Mouse (Mus musculus) adrenal gland, postnatal 4 days (tissue): ENCODE measurements around the gene Smap2. TPM values are rescaled to one million over a fixed set of nuclear protein-coding genes. Genes with fewer than 3 reads are reported as not detected.

Experiments
- DNase-seq, 2 experiments: peaks; one replicate each; pipeline ENCODE4 v3.0.0; 2021 to 2022; ENCODE audit warnings: low spot score in 2 of 2, mixed read lengths in 2 of 2
- total RNA-seq, 2 experiments: library from RNA; stranded (reverse); gene quantifications; 2 replicates each; pipeline ENCODE4 v1.2.3; 2021

The Smap2 gene
- total RNA-seq, 2 experiments from 2014 or later, result 39.4 to 41.5 TPM

GRCm38 (mm10) chr4:120978221-120978620, 38.8 kb downstream of the Smap2 start:
- DNase-seq, result no peak

GRCm38 (mm10) chr4:120975428-120975734, 41.7 kb downstream of the Smap2 start:
- DNase-seq, result no peak

GRCm38 (mm10) chr4:120974711-120975427, 42.2 kb downstream of the Smap2 start:
- DNase-seq, result no peak

DNA sequence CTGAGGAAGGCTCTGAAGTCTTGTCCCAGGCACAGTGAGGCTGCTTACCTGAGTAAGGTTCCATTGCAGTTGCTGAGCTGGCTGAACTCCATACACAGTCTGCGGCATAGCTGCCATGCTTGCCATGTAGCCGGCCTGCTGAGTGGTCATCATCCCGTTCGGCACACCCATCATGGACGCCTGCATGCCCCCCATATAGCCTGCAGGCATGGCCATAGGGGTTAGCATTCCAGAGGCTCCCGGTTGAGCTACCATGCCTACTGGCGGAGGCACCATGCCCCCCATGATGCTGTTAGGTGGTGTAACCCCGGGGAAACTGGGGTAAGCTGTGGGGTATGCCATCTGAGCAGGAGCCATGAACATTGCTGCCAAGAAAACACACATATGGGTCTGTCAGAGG, 45.2 kb downstream of the Smap2 start:
- no peak for DNase-seq

- DNase-seq, result peak in 1 of 2 experiments; percentile 14
Measured at GRCm38 (mm10) chr4:120969382-120970146, 47.5 kb downstream of the Smap2 start.

DNA sequence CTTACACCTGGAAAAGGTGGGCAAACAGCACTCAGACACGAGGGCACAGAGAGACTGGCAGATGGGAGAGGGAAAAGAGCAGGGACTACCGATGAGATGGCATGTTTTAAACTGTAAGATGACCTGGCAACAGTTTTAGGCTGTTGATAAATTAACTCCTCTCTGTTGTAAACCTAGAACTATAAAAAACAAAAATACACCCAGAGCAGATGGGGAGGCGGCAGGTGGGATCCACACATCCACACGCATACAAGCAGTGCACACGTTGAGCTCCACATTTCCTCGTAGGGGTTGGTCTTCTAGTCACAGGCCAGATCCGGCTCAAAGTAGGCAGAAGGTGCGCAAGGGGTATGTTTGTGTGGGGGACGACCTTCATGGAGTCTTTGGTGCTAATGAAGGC, 48.6 kb downstream of the Smap2 start:
- no peak for DNase-seq

DNA sequence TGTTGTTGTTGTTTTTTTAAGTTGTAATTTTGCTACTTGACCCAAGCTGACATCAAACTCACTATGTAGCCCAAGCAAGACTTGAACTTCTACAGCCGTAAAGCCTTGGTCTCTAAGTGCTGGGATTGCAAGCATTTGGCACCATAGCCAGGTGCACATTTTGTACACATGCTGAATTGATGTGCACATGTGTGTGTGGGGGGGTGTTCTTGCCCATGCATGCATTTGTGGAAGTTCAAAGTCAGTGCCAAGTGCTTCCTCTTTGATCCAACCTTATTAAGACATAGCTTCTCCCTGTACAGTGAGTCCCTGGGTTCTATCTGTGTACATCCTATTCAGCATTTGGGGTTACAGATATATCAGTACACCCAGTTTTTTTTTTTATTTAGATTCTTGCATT, 61.5 kb downstream of the Smap2 start:
- DNase-seq, result no peak

DNA sequence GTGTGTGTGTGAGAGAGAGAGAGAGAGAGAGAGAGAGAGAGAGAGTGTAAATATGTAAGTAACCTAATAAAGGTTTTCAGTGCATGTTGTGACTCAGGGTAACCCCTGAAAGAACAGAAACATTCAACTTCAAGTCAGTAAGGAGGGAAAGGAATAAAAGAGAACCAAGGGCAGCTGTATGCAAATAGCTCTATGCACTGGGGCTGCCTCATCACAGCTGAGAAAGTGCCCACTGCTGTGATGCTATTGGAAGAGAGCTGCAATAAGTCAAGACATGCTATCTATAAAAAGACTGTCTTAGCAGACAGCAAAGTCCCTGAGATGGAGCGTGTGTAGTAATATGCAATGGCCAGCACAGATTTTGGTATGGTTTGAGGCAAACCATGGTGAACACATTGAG, 63.4 kb downstream of the Smap2 start:
- no peak for DNase-seq

DNA sequence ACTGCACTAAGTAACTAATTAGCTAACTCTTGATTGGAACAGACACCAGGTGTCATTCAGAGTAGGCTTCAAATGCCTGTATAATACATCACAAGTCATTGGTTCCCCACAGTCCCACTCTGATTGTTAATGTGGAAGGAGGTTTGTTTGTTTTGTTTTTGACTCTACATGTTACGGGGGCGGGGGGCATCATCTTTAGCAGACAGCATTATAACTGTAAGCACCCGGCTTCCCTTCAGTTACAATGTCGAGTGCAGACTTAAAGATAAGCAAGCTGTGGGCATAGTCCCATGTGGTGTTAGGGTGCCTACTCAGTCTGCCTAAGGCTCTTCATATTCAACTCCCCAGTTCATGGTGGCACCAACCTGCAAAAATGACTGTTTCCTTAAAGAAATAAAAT, 64.0 kb downstream of the Smap2 start:
- DNase-seq, result no peak

GRCm38 (mm10) chr4:120952163-120952562, 64.9 kb downstream of the Smap2 start:
- DNase-seq, result no peak

DNA sequence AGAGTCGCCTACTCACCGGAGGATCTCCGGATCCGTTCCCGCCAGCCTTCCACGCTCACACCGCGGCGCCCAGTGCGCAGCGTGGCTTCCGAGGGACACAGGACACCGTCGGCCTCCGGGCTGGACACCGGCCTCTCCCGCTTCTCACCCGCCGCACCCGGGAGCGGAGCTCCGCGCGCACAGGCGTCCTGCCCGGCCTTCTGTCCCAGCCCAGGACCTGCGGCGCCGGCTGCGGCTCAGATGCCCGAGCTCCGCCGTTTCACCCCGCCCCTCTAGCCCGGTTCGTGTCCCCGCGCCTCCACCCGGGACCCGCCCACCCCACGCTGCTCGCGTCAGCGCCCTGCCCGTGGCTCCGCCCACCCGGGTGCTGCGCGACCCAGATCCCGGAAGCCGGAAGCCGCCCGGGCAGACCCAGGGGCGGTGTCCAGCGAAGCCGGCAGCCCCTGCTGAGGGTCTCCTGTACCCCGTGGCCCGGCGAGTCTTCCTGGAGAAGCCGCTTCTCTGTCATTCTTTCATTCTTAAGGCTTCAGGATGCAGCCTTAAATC, 65.5 kb downstream of the Smap2 start, which contains the start of gene Zfp69:
Gene Zfp69 (minus strand): TSS at position 272 of the 546 bp plus-strand sequence.
- peak; percentile 82 to 84 for DNase-seq

- no peak for DNase-seq
Measured at GRCm38 (mm10) chr4:120950763-120951427, 66.2 kb downstream of the Smap2 start.

DNA sequence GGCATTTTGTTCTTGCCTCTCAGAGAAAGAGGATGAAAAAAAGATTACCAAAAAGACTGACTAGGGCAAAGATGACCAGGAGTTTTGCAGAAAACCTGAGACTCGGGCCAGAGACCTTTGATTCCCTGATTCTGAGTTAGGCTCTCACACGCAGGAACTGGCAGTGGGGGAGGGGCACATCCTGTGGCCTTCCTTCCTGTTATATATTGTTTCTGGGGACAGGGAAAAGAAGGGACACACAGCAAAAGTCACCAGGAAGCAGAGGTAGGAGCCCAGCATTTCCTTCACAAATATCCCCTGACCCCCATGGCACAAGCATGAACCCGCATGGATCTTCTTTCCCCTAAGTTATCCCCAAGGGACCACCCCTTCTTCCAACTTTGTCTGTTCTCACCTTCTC, 68.1 kb downstream of the Smap2 start:
- DNase-seq, result no peak

DNA sequence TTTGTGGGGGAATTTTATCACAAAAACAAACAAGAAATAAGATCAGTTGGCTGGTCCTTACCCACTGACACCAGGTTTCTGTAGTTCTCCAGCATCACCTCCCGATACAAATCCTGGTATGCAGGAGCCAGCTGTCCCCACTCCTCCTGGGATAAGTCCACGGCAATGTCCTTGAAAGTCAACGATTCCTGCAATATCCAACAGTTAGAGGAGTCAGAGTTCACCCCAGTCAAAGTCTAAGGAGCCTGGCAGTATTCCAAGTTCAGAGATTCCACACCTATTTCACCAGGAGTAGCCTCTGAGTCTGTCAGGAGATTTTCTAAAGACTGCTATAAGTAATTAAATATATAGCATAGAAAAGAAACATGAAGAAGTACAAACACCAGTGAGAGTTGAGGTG, 82.0 kb downstream of the Smap2 start:
- DNase-seq, result no peak

- no peak for DNase-seq
Measured at GRCm38 (mm10) chr4:120930736-120931135, 86.3 kb downstream of the Smap2 start.

DNA sequence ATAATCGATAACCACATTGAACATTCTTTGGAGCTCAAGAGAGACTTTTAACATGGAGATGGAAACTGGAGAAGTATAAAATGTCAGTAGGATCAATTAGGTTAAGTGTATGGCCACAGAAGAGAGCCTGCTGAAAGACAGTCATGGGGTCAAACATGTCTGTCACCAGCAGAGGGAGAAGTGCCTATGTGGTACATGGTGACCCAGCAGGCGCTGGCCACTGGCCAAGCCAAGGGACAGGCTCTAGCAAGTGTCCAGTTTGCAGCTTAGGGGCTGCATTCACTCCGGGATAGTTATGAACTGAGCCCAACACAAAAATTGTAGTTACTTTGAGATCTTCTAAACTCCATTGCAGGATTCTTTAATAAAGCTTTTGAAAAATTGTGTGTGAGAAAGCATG, 88.4 kb downstream of the Smap2 start:
- no peak for DNase-seq

DNA sequence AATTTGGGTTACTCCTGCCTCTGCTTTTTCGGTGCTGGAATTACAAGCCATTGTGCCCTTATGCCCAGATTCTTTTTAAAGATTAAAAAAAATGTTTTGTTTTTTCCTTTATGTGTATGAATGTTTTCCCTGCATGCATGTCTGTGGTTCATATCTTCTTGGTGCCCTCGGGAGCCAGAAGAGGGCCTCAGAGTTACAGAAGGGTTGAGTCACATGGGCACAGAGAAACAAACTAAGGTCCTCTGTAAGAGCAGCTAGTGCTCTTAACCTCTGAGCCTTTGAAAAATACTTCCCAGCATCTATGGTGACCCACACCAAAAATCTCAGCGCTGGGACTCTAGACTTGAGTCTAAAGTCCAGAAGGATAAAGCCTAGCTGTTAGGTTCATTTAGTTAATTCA, 91.7 kb downstream of the Smap2 start:
- DNase-seq, result no peak

DNA sequence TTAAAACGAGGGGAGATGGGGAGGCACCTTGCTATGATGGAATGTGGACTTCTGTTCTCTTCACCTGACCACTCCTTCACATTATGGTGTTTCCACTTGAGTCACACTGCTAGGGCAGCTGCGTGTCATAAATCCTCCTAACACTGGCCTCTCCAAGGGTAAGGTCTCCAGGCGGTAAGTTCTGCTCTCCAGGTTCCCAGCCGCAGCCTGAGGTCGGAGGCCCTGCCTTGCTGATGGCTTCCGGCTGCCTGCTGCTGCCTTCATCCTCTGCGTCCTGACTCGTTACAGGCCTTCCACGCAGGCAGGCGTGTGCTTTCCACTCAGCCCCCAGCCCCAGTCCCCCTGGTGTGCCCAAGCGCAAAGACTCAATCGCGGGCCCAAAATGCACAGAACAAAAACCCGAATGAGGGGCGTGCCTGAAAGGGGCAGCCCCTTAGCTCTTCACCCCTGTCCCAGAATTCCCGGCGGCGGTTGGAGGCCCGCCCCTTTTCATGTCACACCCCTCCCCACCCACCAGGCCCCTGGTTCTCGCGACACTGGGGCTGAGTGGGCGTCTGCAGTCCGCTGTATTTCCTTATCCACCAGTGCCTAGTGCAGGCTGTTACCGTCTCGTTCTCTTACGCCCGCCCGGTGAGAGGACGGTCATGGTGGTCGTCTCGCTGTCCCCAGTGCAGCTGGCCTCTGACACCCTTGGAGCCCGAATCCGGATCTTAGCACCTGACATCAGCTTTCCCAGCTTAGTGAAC, 92.3 kb downstream of the Smap2 start, which contains the start of gene Exo5:
Gene Exo5 (minus strand): TSS at position 464 of the 746 bp plus-strand sequence.
- peak; percentile 89 to 92 for DNase-seq

DNA sequence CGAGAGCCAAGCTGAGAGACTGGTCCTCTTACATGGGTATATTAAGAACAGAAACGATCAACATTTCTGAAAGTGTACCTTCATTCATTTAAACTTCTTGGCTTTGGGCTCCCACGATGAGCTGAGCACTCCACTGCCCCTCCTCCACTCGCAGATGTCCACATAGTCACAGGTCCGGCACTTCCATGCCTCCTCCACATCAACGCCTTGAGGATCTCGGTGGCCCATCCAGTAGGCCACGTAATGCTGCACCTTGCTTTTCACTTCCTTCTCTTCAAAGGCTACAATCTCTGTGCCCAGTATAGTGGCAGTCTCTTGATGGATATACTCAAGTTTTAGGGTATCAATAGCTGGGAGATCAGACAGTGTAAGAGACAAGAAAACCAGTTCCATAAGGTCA, 95.6 kb downstream of the Smap2 start:
- DNase-seq, result no peak
